Mouse (Mus musculus) hindbrain, postnatal 0 days (tissue): Measurements from ENCODE around the gene Pdcd7. TPM values are rescaled to one million over a fixed set of nuclear protein-coding genes. Genes with fewer than 3 reads are reported as not detected.

ENCODE experiments used
- ATAC-seq: fragments of 200-750 bp; cut with Nextera tagmentation; 2 replicates; pipeline ENCODE4 v1.8.0; 2017; ENCODE audit warnings: mild to moderate bottlenecking, moderate TSS enrichment, moderate library complexity
- DNase-seq: peaks from one replicate; pipeline ENCODE4 v3.0.0-alpha.2; 2015; ENCODE audit warnings: low spot score
- H3K27ac ChIP-seq: fragments of 300-500 bp; sonication (generic); 2 replicates; pipeline ENCODE4 v1.5.1; 2014; ENCODE audit warnings: mild to moderate bottlenecking
- H3K27me3 ChIP-seq: fragments of 300-500 bp; sonication (generic); 2 replicates; pipeline ENCODE4 v1.6.1; 2014; ENCODE audit warnings: low read length, mixed read lengths; ENCODE audit not compliant: insufficient read depth
- H3K36me3 ChIP-seq: fragments of 300-500 bp; sonication (generic); 2 replicates; pipeline ENCODE4 v1.6.1; 2014; ENCODE audit warnings: low read length, mixed read lengths; ENCODE audit not compliant: insufficient read depth
- H3K4me1 ChIP-seq: fragments of 300-500 bp; sonication (generic); 2 replicates; pipeline ENCODE4 v1.6.1; 2014; ENCODE audit warnings: antibody characterized with exemption, low read length, mixed read lengths; ENCODE audit not compliant: insufficient read depth
- H3K4me2 ChIP-seq: fragments of 300-500 bp; sonication (generic); 2 replicates; pipeline ENCODE4 v1.6.1; 2014; ENCODE audit warnings: low read depth, mild to moderate bottlenecking, low read length, moderate library complexity, mixed read lengths
- H3K4me3 ChIP-seq: fragments of 300-500 bp; sonication (generic); 2 replicates; pipeline ENCODE4 v1.5.1; 2014; ENCODE audit warnings: low read length
- H3K9ac ChIP-seq: fragments of 300-500 bp; sonication (generic); replicated peaks from 2 replicates; pipeline ENCODE4 v1.6.1; 2014; ENCODE audit warnings: mild to moderate bottlenecking, low read length, moderate library complexity, mixed read lengths
- H3K9me3 ChIP-seq: fragments of 300-500 bp; sonication (generic); 2 replicates; pipeline ENCODE4 v1.6.1; 2016; ENCODE audit warnings: low read length, mixed read lengths
- CTCF ChIP-seq: IDR thresholded peaks from 2 replicates; pipeline ENCODE4 v1.5.1; 2016; ENCODE audit warnings: antibody characterized with exemption, control low read depth, low read depth
- WGBS: fragments of 180-500 bp; shearing (Covaris S2); extraction: QIAGEN DNeasy Blood & Tissue Kit; methylation state at CpG from one replicate; pipeline ENCODE4 v1.1.7; 2014; 5-methylcytosine and 5-hydroxymethylcytosine counted together
- polyA plus RNA-seq: library from polyadenylated mRNA; unstranded; fragments of >200 nt; fragmentation: Nextera tagmentation; extraction: Ambion mirVana; gene quantifications from 2 replicates; pipeline ENCODE4 v1.2.1, GENCODE M21; 2015
- total RNA-seq: library from RNA; depleted of rRNA; stranded (reverse); fragments of >200 nt; gene quantifications from 2 replicates; pipeline ENCODE4 v1.2.3, GENCODE M21; 2014

Gene Pdcd7
- total and polyA plus RNA-seq, 2 experiments from 2014 or later: 8.6 to 17.5 TPM

- Histone ChIP-seq H3K27me3 (no peaks in the 10 kb centered on the region), H3K36me3 (peaks cover 16% of the 10 kb centered on the region)
Observed at GRCm38 (mm10) chr9:65306672-65307071, 39.2 kb upstream of the Pdcd7 start.

GRCm38 (mm10) chr9:65308011-65308410, 37.9 kb upstream of the Pdcd7 start:
- H3K9me3 ChIP-seq: no peaks in the 10 kb centered on the region
- no peak overlapping the region for H3K4me3 ChIP-seq
- DNase-seq (no peak), ATAC-seq (no peak)
- no peak overlapping the region for H3K4me2 ChIP-seq
- no peak overlapping the region for H3K9ac ChIP-seq
- H3K4me1 ChIP-seq: no peaks in the 10 kb centered on the region
- 98% methylated on average over 1 of the region's 1 CpGs for WGBS
- no peak overlapping the region for H3K27ac ChIP-seq
- H3K27me3 ChIP-seq: no peaks in the 10 kb centered on the region
- peaks cover 20% of the 10 kb centered on the region for H3K36me3 ChIP-seq
- no peak for TF ChIP-seq CTCF

More at GRCm38 (mm10) chr9:65306672-65307071, 39.2 kb upstream of the Pdcd7 start:
- TF ChIP-seq CTCF: no peak
- H3K4me3 ChIP-seq: no peak overlapping the region
- H3K9ac ChIP-seq: no peak overlapping the region
- no peaks in the 10 kb centered on the region for H3K9me3 ChIP-seq
- H3K4me2 ChIP-seq: no peak overlapping the region
- no peak for ATAC-seq
- no peak overlapping the region for H3K27ac ChIP-seq
- no peak for DNase-seq
- WGBS: 88% methylated on average over 2 of the region's 2 CpGs
- no peaks in the 10 kb centered on the region for H3K4me1 ChIP-seq

GRCm38 (mm10) chr9:65312669-65313357, 33.1 kb upstream of the Pdcd7 start:
- no peak for ATAC-seq
- Histone ChIP-seq H3K4me2 (no peak overlapping the region), H3K27me3 (no peaks in the 10 kb centered on the region), H3K27ac (no peak overlapping the region), H3K4me1 (no peaks in the 10 kb centered on the region), H3K36me3 (peaks cover 36% of the 10 kb centered on the region), H3K9me3 (no peaks in the 10 kb centered on the region), H3K4me3 (no peak overlapping the region), H3K9ac (no peak overlapping the region)
- no peak for TF ChIP-seq CTCF
- 95% methylated on average over 4 of the region's 4 CpGs for WGBS
- DNase-seq: no peak

- Histone ChIP-seq H3K4me1 (no peaks in the 10 kb centered on the region), H3K9ac (no peak overlapping the region), H3K27me3 (no peaks in the 10 kb centered on the region), H3K4me3 (no peak overlapping the region), H3K4me2 (no peak overlapping the region), H3K9me3 (no peaks in the 10 kb centered on the region), H3K36me3 (peaks cover 42% of the 10 kb centered on the region), H3K27ac (no peak overlapping the region)
- no peak for ATAC-seq
- WGBS: 93% methylated on average over 1 of the region's 1 CpGs
- TF ChIP-seq CTCF: no peak
- no peak for DNase-seq
Observed at GRCm38 (mm10) chr9:65313846-65314245, 32.1 kb upstream of the Pdcd7 start.

GRCm38 (mm10) chr9:65322255-65322900, 23.5 kb upstream of the Pdcd7 start:
- no peak for TF ChIP-seq CTCF
- ATAC-seq (no peak), DNase-seq (no peak)
- Histone ChIP-seq H3K4me3 (no peak overlapping the region), H3K27me3 (no peaks in the 10 kb centered on the region), H3K4me1 (no peaks in the 10 kb centered on the region), H3K36me3 (peaks cover 60% of the 10 kb centered on the region), H3K9ac (no peak overlapping the region), H3K4me2 (no peak overlapping the region), H3K27ac (no peak overlapping the region), H3K9me3 (no peaks in the 10 kb centered on the region)
- WGBS: 89% methylated on average over 11 of the region's 11 CpGs

GRCm38 (mm10) chr9:65325971-65326370, 19.9 kb upstream of the Pdcd7 start:
- Histone ChIP-seq H3K36me3 (peaks cover 45% of the 10 kb centered on the region), H3K9me3 (no peaks in the 10 kb centered on the region), H3K9ac (no peak overlapping the region), H3K27ac (no peak overlapping the region), H3K27me3 (no peaks in the 10 kb centered on the region), H3K4me2 (no peak overlapping the region), H3K4me3 (no peak overlapping the region), H3K4me1 (no peaks in the 10 kb centered on the region)
- ATAC-seq: no peak
- no peak for DNase-seq
- TF ChIP-seq CTCF: no peak

GRCm38 (mm10) chr9:65327371-65327770, 18.5 kb upstream of the Pdcd7 start:
- Histone ChIP-seq H3K9ac (no peak overlapping the region), H3K9me3 (no peaks in the 10 kb centered on the region), H3K27ac (no peak overlapping the region), H3K36me3 (peaks cover 40% of the 10 kb centered on the region), H3K4me1 (no peaks in the 10 kb centered on the region), H3K4me2 (no peak overlapping the region), H3K27me3 (no peaks in the 10 kb centered on the region), H3K4me3 (no peak overlapping the region)
- TF ChIP-seq CTCF: no peak
- no peak for ATAC-seq
- no peak for DNase-seq
- WGBS: 88% methylated on average over 2 of the region's 2 CpGs
